Mouse (Mus musculus): ENCODE results near the gene H2-Ob. TPM values are rescaled to one million over a fixed set of nuclear protein-coding genes. Genes with fewer than 3 reads are reported as not detected.

H2-Ob gene
- total RNA-seq (2023), result 1 to 10 TPM; 1.7 to 1.9 TPM

GRCm38 (mm10) chr17:34238706-34239105, at the start of gene H2-Ob:
Gene H2-Ob (plus strand): TSS chr17:34238903.

DNA sequence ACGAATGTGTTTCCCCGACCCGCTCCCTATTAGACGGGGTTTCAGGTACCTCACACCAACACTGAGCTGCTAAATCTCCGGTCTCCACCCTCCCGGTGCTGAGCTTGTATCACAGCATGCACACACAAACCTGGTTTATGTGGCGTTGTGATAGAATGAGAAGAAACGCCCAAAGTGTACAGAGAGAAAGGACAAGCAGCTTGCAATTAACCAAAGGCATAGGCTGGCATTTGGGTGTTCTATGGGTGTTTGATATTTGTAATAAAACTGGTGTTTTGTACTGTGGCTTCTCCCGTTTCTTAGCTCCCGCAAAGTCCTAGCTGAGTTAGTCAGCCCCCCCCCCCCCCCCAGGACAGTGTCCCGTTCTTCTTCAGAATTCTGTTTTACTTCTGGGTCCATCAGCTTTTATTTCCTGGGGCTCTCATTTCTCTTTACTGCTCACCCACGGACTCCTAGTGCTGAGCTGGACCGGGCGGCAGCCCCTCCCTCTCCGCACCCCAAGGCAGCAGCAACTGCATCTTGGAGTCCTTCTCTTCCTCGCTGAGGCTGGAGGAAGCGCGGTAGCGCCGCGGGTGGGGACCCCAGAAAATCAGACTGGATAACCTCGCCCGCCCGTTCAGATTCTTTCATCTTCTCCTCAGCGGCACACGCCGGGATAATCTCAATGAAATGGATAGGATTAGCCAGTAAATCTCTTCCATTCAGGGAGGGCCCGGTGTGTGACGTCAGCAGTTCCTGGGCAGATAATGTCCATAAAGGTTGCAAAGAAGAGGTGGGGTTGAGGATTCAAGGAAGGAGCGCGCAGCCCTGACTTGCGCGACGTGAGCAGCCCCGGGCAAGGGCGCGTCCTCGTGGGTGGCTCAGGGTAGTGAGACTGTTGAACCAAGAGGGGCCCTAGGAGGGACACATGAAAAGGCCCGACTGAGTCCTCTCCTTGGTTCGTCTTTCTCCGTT, 41.5 kb upstream of the H2-Ob start, which contains the start of gene Psmb8:
Gene Psmb8 (plus strand): TSS at position 781 of the 954 bp plus-strand sequence.

GRCm38 (mm10) chr17:34203444-34203843, 35.3 kb upstream of the H2-Ob start, which contains the start of gene Tap2:
Gene Tap2 (plus strand): TSS chr17:34203527.

DNA sequence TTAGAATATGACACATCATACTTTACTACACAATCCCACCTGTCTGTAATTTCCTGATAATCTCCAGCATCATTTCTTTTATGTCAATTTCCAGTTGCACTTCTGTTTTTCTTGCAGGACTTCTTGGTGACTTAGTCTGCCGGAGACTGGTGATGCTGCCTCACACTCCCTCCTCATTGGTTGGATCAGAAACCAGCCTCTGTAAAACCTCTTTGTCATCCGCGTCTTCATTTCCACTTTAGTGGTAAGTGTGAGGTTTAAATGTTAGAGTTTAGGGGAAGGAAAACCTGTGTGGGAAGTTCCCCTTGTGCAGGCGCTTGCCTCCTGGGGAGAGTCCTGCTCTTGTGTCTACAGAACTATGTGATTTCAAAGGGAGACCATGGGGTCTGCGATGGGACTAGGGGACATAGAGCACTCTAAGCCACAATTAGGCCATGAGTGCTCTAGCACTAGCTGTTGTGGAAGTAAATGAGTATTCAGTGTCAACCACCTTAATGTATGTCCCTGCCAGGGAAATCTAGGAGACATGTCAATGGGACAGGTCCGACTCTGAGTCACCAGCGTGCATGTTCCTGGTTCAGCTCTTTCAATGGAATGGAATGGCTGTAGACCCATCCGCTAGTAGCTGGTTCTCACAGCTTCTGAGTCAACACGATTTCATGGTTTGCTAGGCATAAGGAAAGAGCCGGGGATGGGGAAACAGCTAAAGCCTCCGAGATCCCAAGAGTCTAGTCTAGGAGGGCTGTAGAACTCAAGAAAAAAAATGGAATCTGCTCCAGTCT, 19.1 kb downstream of the H2-Ob start, which contains the start of gene H2-Ab1:
Gene H2-Ab1 (plus strand): TSS at position 96 of the 782 bp plus-strand sequence.

GRCm38 (mm10) chr17:34287648-34288047, 48.9 kb downstream of the H2-Ob start, which contains the start of gene H2-Aa:
Gene H2-Aa (minus strand): TSS chr17:34287823.

Other genes starting within 250 kb of the H2-Ob start
- 1,000 to 10,000 TPM; 1,097 to 1,101 TPM for gene H2-K1, start 238.6 kb upstream of the H2-Ob start, total RNA-seq (2023)
- 10 to 100 TPM in 1 of 2 experiments, 1 to 10 TPM in 1; 8.4 to 13.9 TPM for gene Ring1, start 214.2 kb upstream of the H2-Ob start, total RNA-seq (2023)
- 10 to 100 TPM; 59.9 to 61.3 TPM for gene H2-Ke6, start 210.8 kb upstream of the H2-Ob start, total RNA-seq (2023)
- gene Slc39a7, start 207.2 kb upstream of the H2-Ob start, total RNA-seq (2023), result 10 to 100 TPM; 60.8 to 68.3 TPM
- gene Rxrb, start 207.1 kb upstream of the H2-Ob start, total RNA-seq (2023), result 10 to 100 TPM; 45.9 to 68.6 TPM
- gene Col11a2, start 199.5 kb upstream of the H2-Ob start, total RNA-seq (2023), result 10 to 100 TPM; 16.6 to 17.7 TPM
- 1 to 10 TPM; 1.1 to 1.9 TPM for gene H2-Oa, start 146.6 kb upstream of the H2-Ob start, total RNA-seq (2023)
- 10 to 100 TPM; 57.6 to 63.6 TPM for gene H2-DMa, start 119.4 kb upstream of the H2-Ob start, total RNA-seq (2023)
- 100 to 1,000 TPM; 215 to 218 TPM for gene Brd2, start 116.3 kb upstream of the H2-Ob start, total RNA-seq (2023)
- gene H2-DMb2, start 95.6 kb upstream of the H2-Ob start, total RNA-seq (2023), result 10 to 100 TPM; 22.7 to 25.3 TPM
- gene H2-DMb1, start 85.8 kb upstream of the H2-Ob start, total RNA-seq (2023), result 10 to 100 TPM; 33.3 to 51.5 TPM
- gene Tap1, start 51.4 kb upstream of the H2-Ob start, total RNA-seq (2023), result 10 to 100 TPM; 47.4 to 56.7 TPM
- 10 to 100 TPM; 83.3 to 88.3 TPM for gene Psmb9, start 51.1 kb upstream of the H2-Ob start, total RNA-seq (2023)
- gene Psmb8, start 41.2 kb upstream of the H2-Ob start, total RNA-seq (2023), result 100 to 1,000 TPM in 1 of 2 experiments, 10 to 100 TPM in 1; 89.4 to 111 TPM
- gene Tap2, start 35.4 kb upstream of the H2-Ob start, total RNA-seq (2023), result 10 to 100 TPM; 79.7 to 84.6 TPM
- 100 to 1,000 TPM in 1 of 2 experiments, 10 to 100 TPM in 1; 96.2 to 115 TPM for gene H2-Ab1, start 18.8 kb downstream of the H2-Ob start, total RNA-seq (2023)
- gene H2-Aa, start 48.9 kb downstream of the H2-Ob start, total RNA-seq (2023), result 100 to 1,000 TPM in 1 of 2 experiments, 10 to 100 TPM in 1; 95.4 to 109 TPM
- 10 to 100 TPM; 49.7 to 54.6 TPM for gene H2-Eb1, start 67.0 kb downstream of the H2-Ob start, total RNA-seq (2023)
- gene H2-Eb2, start 86.8 kb downstream of the H2-Ob start, total RNA-seq (2023), result under 1 TPM in 1 of 2 experiments, not detected in 1; 0.11 TPM
- 1 to 10 TPM; 2.2 to 2.3 TPM for gene Btnl2, start 115.9 kb downstream of the H2-Ob start, total RNA-seq (2023)
- not detected for gene Btnl1, start 138.2 kb downstream of the H2-Ob start, total RNA-seq (2023)
- not detected for gene BC051142, start 159.9 kb downstream of the H2-Ob start, total RNA-seq (2023)
- not detected for gene Btnl4, start 238.4 kb downstream of the H2-Ob start, total RNA-seq (2023)